Mouse (Mus musculus) embryonic facial prominence, embryonic 14.5 days (tissue): Measurements from ENCODE around the gene Nsd2. TPM values are rescaled to one million over a fixed set of nuclear protein-coding genes. Genes with fewer than 3 reads are reported as not detected.
"Not testable (repeated sequence)": the region's sequence is repeated elsewhere in the genome, so short reads cannot be mapped to it uniquely, and the experiment has no call there.

Source experiments
- ATAC-seq: fragments of 200-750 bp; cut with Nextera tagmentation; 2 replicates; pipeline ENCODE4 v1.8.0; 2017; ENCODE audit warnings: low read depth, moderate number of reproducible peaks, moderate TSS enrichment
- DNase-seq: peaks from one replicate; pipeline ENCODE4 v3.0.0-alpha.2; 2015; ENCODE audit warnings: low spot score
- H3K27ac ChIP-seq: fragments of 300-500 bp; sonication (generic); replicated peaks from 2 replicates; pipeline ENCODE4 v1.5.1; 2014; ENCODE audit warnings: low read depth, mild to moderate bottlenecking, low read length, moderate library complexity
- H3K27me3 ChIP-seq: fragments of 300-500 bp; sonication (generic); replicated peaks from 2 replicates; pipeline ENCODE4 v1.6.1; 2014; ENCODE audit warnings: low read length; ENCODE audit not compliant: control insufficient read depth, insufficient read depth
- H3K36me3 ChIP-seq: fragments of 300-500 bp; sonication (generic); 2 replicates; pipeline ENCODE4 v1.6.1; 2014; ENCODE audit warnings: low read length, mixed read lengths; ENCODE audit not compliant: control insufficient read depth, insufficient read depth
- H3K4me1 ChIP-seq: fragments of 300-500 bp; sonication (generic); 2 replicates; pipeline ENCODE4 v1.6.1; 2014; ENCODE audit warnings: antibody characterized with exemption, low read length; ENCODE audit not compliant: control insufficient read depth, insufficient read depth
- H3K4me2 ChIP-seq: fragments of 300-500 bp; sonication (generic); 2 replicates; pipeline ENCODE4 v1.6.1; 2014; ENCODE audit warnings: low read depth, mild to moderate bottlenecking, low read length, moderate library complexity, mixed read lengths
- H3K4me3 ChIP-seq: fragments of 300-500 bp; sonication (generic); 2 replicates; pipeline ENCODE4 v1.5.1; 2014; ENCODE audit warnings: low read depth, mild to moderate bottlenecking, low read length
- H3K9ac ChIP-seq: fragments of 300-500 bp; sonication (generic); 2 replicates; pipeline ENCODE4 v1.6.1; 2014; ENCODE audit warnings: low read depth, mild to moderate bottlenecking, low read length, moderate library complexity, mixed read lengths
- H3K9me3 ChIP-seq: fragments of 300-500 bp; sonication (generic); 2 replicates; pipeline ENCODE4 v1.6.1; 2016; ENCODE audit warnings: low read length; ENCODE audit not compliant: control insufficient read depth
- WGBS: fragments of 180-500 bp; shearing (Covaris S2); extraction: QIAGEN DNeasy Blood & Tissue Kit; methylation state at CpG from one replicate; pipeline ENCODE4 v1.1.7; 2014; 5-methylcytosine and 5-hydroxymethylcytosine counted together
- polyA plus RNA-seq: library from polyadenylated mRNA; unstranded; fragments of >200 nt; fragmentation: Nextera tagmentation; extraction: Ambion mirVana; gene quantifications from 2 replicates; pipeline ENCODE4 v1.2.1, GENCODE M21; 2014

Nsd2 gene
- polyA plus RNA-seq, 1 experiment from 2014 or later, result 40.4 TPM

GRCm38 (mm10) chr5:33902696-33903095 lies 82.2 kb downstream of the Nsd2 start:
- H3K4me2 ChIP-seq, result no peak overlapping the region
- no peaks in the 10 kb centered on the region for H3K9me3 ChIP-seq
- no peak overlapping the region for H3K27ac ChIP-seq
- H3K4me1 ChIP-seq, result no peaks in the 10 kb centered on the region
- DNase-seq, result no peak
- H3K27me3 ChIP-seq, result no peaks in the 10 kb centered on the region
- WGBS, result 93% methylated on average over 2 of the region's 2 CpGs
- no peak overlapping the region for H3K4me3 ChIP-seq
- ATAC-seq, result no peak
- peaks cover 55% of the 10 kb centered on the region for H3K36me3 ChIP-seq
- H3K9ac ChIP-seq, result no peak overlapping the region

- Histone ChIP-seq H3K27ac (no peak overlapping the region), H3K4me2 (no peak overlapping the region), H3K4me3 (no peak overlapping the region), H3K9ac (no peak overlapping the region), H3K36me3 (peaks cover 50% of the 10 kb centered on the region), H3K27me3 (no peaks in the 10 kb centered on the region), H3K4me1 (no peaks in the 10 kb centered on the region), H3K9me3 (no peaks in the 10 kb centered on the region)
- no peak for ATAC-seq
- DNase-seq, result no peak
- 86% methylated on average over 9 of the region's 9 CpGs for WGBS
Measured at GRCm38 (mm10) chr5:33903176-33903575, 82.7 kb downstream of the Nsd2 start.

DNA sequence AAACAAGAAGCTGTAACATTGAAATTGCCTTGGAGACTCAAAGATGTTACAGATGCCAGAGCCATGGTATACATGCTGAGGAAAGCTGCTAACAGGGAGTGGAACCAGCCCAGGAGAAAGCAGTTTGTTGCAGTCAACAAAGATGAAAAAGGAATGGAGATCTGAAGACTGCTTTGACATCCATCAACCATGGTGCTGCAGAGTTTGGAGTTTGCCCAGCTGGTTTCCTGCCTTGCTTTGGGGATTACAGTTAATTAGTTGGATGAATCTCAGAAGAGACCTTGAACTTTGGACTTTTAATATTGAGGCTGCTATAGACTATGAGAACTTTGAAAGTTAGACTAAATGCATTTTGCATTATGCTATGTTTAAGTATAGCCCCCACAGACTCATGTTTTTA lies 94.5 kb downstream of the Nsd2 start:
- H3K36me3 ChIP-seq, result peaks cover 52% of the 10 kb centered on the region
- not testable (repeated sequence) for H3K27ac ChIP-seq, ATAC-seq, H3K4me3 ChIP-seq, DNase-seq, H3K4me2 ChIP-seq, H3K9ac ChIP-seq, H3K27me3 ChIP-seq, H3K4me1 ChIP-seq, H3K9me3 ChIP-seq

- not testable (repeated sequence) for H3K4me2 ChIP-seq, H3K4me3 ChIP-seq, H3K27ac ChIP-seq, H3K9me3 ChIP-seq, DNase-seq, H3K9ac ChIP-seq, H3K4me1 ChIP-seq, H3K27me3 ChIP-seq, ATAC-seq
- WGBS, result 94% methylated on average over 2 of the region's 2 CpGs
- H3K36me3 ChIP-seq, result peaks cover 68% of the 10 kb centered on the region
Measured at GRCm38 (mm10) chr5:33916616-33917015, 96.1 kb downstream of the Nsd2 start.

DNA sequence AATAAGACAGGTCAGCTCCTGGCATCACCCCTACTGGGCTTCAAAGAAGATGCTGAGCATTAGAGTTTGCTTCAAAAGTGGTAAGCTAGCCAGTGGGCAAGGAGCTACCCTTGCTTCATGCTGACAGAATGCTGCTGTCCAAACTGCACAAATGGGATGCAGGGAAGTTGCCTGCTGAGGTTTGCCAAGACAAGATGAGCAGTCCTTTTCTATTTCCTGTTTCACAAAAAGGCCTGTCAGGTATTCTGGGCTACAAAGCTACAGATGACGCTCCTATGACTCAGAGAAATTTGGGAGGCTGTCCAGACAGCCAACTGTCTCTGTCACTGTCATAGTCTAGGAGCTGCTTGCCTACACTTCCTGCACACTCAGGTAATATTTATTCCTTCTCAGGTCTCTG lies 98.9 kb downstream of the Nsd2 start:
- no peak overlapping the region for H3K4me2 ChIP-seq
- no peak overlapping the region for H3K9ac ChIP-seq
- H3K36me3 ChIP-seq, result peaks cover 64% of the 10 kb centered on the region
- ATAC-seq (no peak), DNase-seq (no peak)
- H3K27ac ChIP-seq, result no peak overlapping the region
- H3K27me3 ChIP-seq, result no peaks in the 10 kb centered on the region
- no peaks in the 10 kb centered on the region for H3K9me3 ChIP-seq
- whole genome bisulfite sequencing, result 88% methylated on average over 1 of the region's 1 CpGs
- H3K4me3 ChIP-seq, result no peak overlapping the region
- no peaks in the 10 kb centered on the region for H3K4me1 ChIP-seq

DNA sequence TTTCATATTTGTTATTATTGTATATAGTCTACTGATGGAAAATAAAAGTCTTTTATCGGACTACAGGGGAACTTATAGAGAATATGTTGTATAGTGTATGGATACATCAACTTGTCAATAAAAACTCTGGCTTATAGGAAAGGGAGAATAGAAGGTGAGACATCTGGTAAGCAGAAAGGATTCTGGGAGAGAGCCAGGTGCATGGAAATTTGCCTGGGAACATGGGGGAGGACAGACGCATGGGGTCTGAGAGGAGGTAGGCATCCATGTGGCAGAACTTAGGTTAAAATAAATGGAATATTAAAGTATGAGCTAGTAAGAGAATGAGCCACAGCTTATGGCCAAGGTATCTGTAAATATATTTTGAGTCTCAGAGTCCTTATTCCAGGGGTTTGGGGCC lies 99.5 kb downstream of the Nsd2 start:
- DNase-seq (no peak), ATAC-seq (no peak)
- H3K4me2 ChIP-seq, result no peak overlapping the region
- H3K9me3 ChIP-seq, result no peaks in the 10 kb centered on the region
- no peaks in the 10 kb centered on the region for H3K4me1 ChIP-seq
- H3K36me3 ChIP-seq, result peaks cover 64% of the 10 kb centered on the region
- no peak overlapping the region for H3K9ac ChIP-seq
- H3K27me3 ChIP-seq, result no peaks in the 10 kb centered on the region
- H3K4me3 ChIP-seq, result no peak overlapping the region
- no peak overlapping the region for H3K27ac ChIP-seq
- WGBS, result 95% methylated on average over 2 of the region's 2 CpGs

DNA sequence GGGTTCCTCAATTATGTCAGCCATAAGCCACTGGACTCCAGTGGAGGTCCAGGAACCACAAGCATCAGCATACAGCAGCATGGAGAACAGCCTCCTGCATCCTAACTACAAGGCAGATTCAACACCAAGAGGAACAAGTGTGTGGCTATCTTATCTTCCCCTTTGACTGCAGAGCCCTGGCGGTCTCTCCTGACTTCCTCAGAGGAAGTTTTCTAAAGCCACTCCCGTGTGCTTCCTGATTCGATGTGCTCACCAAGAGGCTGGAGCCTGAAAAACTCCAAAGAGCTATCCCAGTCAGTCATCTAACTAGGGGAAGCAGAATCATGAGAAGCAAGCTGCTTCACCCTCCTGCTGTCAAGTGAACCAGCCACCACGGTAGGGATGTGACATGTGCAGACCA lies 100.4 kb downstream of the Nsd2 start:
- Histone ChIP-seq H3K4me3 (no peak overlapping the region), H3K36me3 (peaks cover 57% of the 10 kb centered on the region), H3K4me1 (no peaks in the 10 kb centered on the region), H3K4me2 (no peak overlapping the region), H3K9ac (no peak overlapping the region), H3K9me3 (no peaks in the 10 kb centered on the region), H3K27ac (no peak overlapping the region), H3K27me3 (no peaks in the 10 kb centered on the region)
- 91% methylated on average over 4 of the region's 4 CpGs for WGBS
- no peak for ATAC-seq
- DNase-seq, result no peak

- ATAC-seq (no peak), DNase-seq (no peak)
- Histone ChIP-seq H3K27me3 (no peaks in the 10 kb centered on the region), H3K36me3 (peaks cover 57% of the 10 kb centered on the region), H3K27ac (no peak overlapping the region), H3K4me3 (no peak overlapping the region), H3K4me1 (no peaks in the 10 kb centered on the region), H3K4me2 (no peak overlapping the region), H3K9ac (no peak overlapping the region), H3K9me3 (no peaks in the 10 kb centered on the region)
- 87% methylated on average over 7 of the region's 7 CpGs for WGBS
Measured at GRCm38 (mm10) chr5:33921486-33922235, 101.1 kb downstream of the Nsd2 start.

- DNase-seq (no peak), ATAC-seq (no peak)
- Histone ChIP-seq H3K4me2 (no peak overlapping the region), H3K4me3 (no peak overlapping the region), H3K36me3 (peaks cover 56% of the 10 kb centered on the region), H3K9ac (no peak overlapping the region), H3K4me1 (no peaks in the 10 kb centered on the region), H3K27me3 (no peaks in the 10 kb centered on the region), H3K9me3 (no peaks in the 10 kb centered on the region), H3K27ac (no peak overlapping the region)
- 46% methylated on average over 2 of the region's 2 CpGs for WGBS
Measured at GRCm38 (mm10) chr5:33922566-33922965, 102.0 kb downstream of the Nsd2 start.
